Mouse (Mus musculus) E14TG2a.4 (cell line): ENCODE measurements around the gene Gemin7.

Experiments
- H3K27me3 ChIP-seq: 2 replicates; pipeline ENCODE4 v1.6.1; 2014; ENCODE audit warnings: low read length, control low read depth; ENCODE audit not compliant: insufficient read depth
- H3K36me3 ChIP-seq: 2 replicates; pipeline ENCODE4 v1.6.1; 2014; ENCODE audit warnings: low read length, control low read depth; ENCODE audit not compliant: insufficient read depth
- H3K4me1 ChIP-seq: replicated peaks from 2 replicates; pipeline ENCODE4 v1.6.1; 2014; ENCODE audit warnings: low read depth, low read length, control low read depth
- H3K4me3 ChIP-seq: replicated peaks from 2 replicates; pipeline ENCODE4 v1.5.1; 2014; ENCODE audit warnings: mild to moderate bottlenecking, low read length
- H3K9me3 ChIP-seq: 2 replicates; pipeline ENCODE4 v1.6.1; 2014; ENCODE audit warnings: low read length, control low read depth
- CTCF ChIP-seq: conservative IDR thresholded peaks from 2 replicates; pipeline ENCODE4 v1.5.1; 2014; ENCODE audit warnings: low read length
- NANOG ChIP-seq: IDR thresholded peaks from 2 replicates; pipeline ENCODE4 v1.6.1; 2014; ENCODE audit warnings: borderline replicate concordance, low read length, mixed read lengths
- POU5F1 ChIP-seq: IDR thresholded peaks from 2 replicates; pipeline ENCODE4 v1.6.1; 2014; ENCODE audit warnings: low read length, borderline replicate concordance

Gemin7 gene

DNA sequence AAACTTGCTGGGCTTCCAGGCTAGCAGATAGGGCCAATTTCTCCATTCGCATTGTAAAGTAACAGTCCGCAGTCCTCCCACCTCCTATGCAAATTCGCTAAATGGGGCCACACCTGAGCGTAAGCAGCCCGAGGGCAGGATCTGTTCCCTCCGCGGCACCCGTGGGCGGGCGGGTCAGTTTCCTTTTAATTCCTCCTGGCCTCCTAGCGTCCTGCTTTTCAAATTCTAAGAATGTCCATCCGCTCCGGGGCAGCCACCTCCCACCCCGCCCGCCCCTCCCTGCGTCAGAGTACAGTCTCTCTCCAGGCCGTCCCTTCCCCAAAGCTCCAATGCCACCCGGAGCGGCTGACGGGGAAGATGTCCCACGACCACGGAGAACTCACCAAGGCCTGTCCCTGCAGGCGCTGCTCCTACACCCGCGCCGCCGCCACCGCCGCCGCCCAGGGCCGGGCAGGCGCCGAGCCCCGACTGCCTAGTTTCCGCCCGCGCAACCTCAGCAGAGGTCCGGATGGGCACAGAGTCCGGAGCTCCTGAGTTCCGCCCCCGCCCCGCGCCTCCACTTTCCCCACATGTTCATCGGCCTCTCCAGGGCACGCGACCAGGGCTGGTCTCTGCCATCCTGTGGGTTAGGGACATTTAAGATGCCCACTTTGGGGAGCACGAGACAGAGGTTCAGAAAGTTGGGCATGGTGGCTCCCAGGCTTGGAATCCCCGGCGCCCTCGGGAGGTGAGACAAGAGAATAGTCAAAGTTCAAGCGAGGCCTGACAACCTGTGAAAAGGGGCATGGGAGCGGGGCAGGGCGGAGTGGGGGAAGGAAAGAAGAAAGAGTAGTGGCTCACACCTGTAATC is 4.2 kb downstream of the Gemin7 start:
- H3K36me3 ChIP-seq = peaks cover 34% of the 10 kb centered on the region
- H3K4me1 ChIP-seq = peaks cover 85% of the 10 kb centered on the region
- no peak for TF ChIP-seq CTCF
- TF ChIP-seq NANOG = no peak
- no peak for TF ChIP-seq POU5F1
- H3K4me3 ChIP-seq = peak overlapping the region; percentile 88
- H3K27me3 ChIP-seq = no peaks in the 10 kb centered on the region
- H3K9me3 ChIP-seq = no peaks in the 10 kb centered on the region

DNA sequence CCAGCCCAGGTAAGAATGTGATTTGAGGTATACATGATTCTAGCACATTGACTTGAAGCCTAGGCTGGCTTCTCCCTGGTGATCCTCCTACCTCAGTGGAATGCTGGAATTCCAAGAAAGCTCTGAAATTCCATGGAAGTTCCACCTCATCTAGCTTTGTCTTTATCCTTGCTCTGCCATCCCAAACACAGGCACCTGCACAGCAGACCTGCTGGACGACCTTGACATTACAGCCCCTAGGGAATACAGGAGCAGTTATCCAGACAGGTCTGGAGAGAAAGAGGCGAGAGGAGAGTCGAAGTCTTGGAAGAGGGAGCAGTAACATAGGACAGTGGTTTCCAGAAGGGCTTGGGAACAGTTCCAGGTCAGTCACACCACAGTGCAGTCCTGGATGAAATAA is 7.7 kb downstream of the Gemin7 start:
- no peak for TF ChIP-seq POU5F1
- peak; percentile 39 for TF ChIP-seq CTCF
- no peak for TF ChIP-seq NANOG
- H3K4me3 ChIP-seq = peak overlapping the region; percentile 51
- peaks cover 76% of the 10 kb centered on the region for H3K4me1 ChIP-seq
- no peaks in the 10 kb centered on the region for H3K9me3 ChIP-seq
- peaks cover 53% of the 10 kb centered on the region for H3K36me3 ChIP-seq
- H3K27me3 ChIP-seq = no peaks in the 10 kb centered on the region

DNA sequence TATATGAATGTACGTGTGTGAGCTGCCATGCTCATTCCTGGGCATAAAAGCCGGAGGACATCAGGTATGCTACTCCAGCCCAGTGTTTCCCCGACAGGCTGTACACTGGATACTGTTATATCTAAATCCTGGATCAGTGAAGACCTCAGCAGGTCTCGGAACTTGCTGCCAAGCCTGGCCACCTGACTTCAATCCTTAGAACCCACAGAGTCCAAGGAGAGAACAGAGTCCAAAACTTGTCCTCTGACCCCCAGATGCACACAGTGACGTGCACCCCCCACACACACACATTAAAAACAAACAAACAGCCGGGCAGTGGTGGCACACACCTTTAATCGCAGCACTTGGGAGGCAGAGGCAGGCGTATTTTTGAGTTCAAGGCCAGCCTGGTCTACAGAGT is 10.0 kb downstream of the Gemin7 start:
- H3K4me1 ChIP-seq = peaks cover 81% of the 10 kb centered on the region
- no peak overlapping the region for H3K4me3 ChIP-seq
- H3K36me3 ChIP-seq = peaks cover 66% of the 10 kb centered on the region
- TF ChIP-seq NANOG (no peak), POU5F1 (no peak), CTCF (no peak)
- H3K27me3 ChIP-seq = no peaks in the 10 kb centered on the region
- no peaks in the 10 kb centered on the region for H3K9me3 ChIP-seq

DNA sequence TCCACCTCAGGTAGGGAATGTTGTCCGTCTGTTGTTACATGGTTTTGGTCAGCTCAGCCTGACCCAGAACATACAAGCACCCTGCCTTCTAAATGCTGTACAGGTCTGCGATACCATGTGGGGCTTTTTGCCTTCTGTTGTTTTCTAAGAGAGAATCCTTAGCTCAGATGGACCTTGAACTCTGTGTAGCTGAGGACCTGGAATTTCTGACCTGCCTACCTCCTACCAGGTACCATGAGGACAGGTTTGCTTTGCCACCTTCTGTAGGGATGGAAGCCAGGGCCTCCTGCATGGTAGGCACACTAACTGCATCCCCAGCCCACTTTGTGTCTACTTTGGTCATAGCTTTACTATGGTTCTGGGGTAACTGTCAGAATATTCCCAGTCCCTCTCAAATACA is 11.6 kb downstream of the Gemin7 start:
- peaks cover 58% of the 10 kb centered on the region for H3K36me3 ChIP-seq
- no peak for TF ChIP-seq CTCF
- TF ChIP-seq NANOG = no peak
- TF ChIP-seq POU5F1 = no peak
- peaks cover 8% of the 10 kb centered on the region for H3K27me3 ChIP-seq
- H3K4me1 ChIP-seq = peaks cover 74% of the 10 kb centered on the region
- H3K9me3 ChIP-seq = no peaks in the 10 kb centered on the region
- H3K4me3 ChIP-seq = no peak overlapping the region

DNA sequence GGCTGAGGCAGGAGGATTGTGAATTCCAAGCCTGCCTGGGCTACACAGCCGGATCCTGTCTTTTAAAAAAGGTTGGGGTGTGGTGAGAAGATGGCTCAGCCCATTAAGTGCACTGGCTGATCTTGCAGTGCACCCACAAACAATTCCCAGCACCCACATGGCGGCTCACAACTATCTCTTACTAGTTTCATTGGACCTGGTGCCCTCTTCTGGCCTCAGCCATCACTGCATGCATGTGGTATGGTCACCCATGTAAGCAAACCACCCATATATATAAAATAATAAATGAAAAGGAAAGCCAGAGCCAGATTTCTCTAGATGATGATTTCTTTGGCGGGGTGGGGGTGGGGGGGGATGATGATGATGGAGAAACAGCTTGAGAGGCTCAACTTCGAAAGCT is 12.9 kb downstream of the Gemin7 start:
- TF ChIP-seq CTCF (peak; percentile 43), NANOG (no peak)
- no peaks in the 10 kb centered on the region for H3K9me3 ChIP-seq
- H3K27me3 ChIP-seq = peaks cover 9% of the 10 kb centered on the region
- H3K4me1 ChIP-seq = peaks cover 74% of the 10 kb centered on the region
- no peak overlapping the region for H3K4me3 ChIP-seq
- H3K36me3 ChIP-seq = peaks cover 57% of the 10 kb centered on the region

DNA sequence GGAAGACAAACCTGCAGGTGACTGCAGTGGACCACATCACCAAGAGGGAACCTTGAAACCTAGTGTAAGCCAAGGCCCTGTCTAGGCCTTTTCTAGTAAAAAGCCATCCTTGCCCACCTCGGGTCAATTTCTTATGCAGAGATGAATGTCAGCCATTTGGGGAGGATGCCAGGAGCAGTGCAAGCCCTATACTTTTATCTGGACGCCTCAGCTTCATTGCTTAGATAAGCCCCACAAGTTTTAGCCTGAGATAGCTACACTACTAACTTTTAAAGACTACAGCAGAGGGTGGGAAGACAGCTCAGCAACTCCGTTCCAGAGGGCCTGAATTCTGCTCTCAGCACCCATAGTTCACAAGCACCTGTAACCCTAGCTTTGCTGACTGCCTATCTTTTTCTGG is 13.5 kb downstream of the Gemin7 start:
- no peak for TF ChIP-seq NANOG
- TF ChIP-seq CTCF = no peak
- no peak for TF ChIP-seq POU5F1

DNA sequence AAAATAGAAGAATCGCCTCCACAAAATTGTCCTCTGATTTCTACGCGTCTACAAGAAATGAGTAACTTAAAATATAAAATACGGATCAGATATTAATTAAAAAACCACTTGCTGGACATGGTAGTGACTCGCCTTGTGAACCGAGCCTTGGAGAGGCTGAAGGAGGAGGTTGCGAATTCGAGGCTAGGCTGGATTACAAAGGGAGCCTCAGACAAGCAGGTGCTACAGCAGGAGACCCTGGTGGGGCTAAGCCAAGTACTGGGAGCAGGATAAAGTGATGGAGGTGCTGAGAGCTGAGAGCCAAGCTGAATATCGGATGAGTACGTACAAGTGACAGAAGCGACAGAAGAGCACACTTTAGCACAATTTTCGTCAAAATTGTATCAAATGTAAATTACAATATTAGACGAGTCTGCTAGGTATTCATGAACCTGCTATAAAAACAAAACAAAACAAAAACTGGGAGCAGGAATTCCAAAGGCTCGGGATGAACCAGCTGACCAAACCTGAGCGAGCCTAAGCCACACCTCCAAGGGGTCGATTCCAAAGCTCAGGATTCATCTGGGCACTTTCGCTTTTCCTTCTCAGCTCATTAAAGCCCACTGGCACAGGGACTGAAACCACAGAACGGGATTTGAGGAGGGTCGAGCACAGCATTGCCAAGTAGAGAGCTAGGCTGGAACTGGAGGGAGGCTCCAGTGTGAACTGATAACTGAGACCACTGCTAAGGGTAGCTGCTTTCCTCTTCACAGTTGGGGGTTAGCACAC is 14.6 kb downstream of the Gemin7 start, which contains the start of gene Ppp1r37:
Ppp1r37 (minus strand) TSS at position 434 of the 768 bp plus-strand sequence.
- Histone ChIP-seq H3K36me3 (peaks cover 60% of the 10 kb centered on the region), H3K4me1 (peaks cover 77% of the 10 kb centered on the region)
- TF ChIP-seq CTCF (no peak), NANOG (no peak), POU5F1 (no peak)

More for the DNA sequence above, 13.5 kb downstream of the Gemin7 start:
- Histone ChIP-seq H3K36me3 (peaks cover 55% of the 10 kb centered on the region), H3K4me1 (peaks cover 74% of the 10 kb centered on the region), H3K9me3 (no peaks in the 10 kb centered on the region), H3K27me3 (peaks cover 9% of the 10 kb centered on the region), H3K4me3 (no peak overlapping the region)

DNA sequence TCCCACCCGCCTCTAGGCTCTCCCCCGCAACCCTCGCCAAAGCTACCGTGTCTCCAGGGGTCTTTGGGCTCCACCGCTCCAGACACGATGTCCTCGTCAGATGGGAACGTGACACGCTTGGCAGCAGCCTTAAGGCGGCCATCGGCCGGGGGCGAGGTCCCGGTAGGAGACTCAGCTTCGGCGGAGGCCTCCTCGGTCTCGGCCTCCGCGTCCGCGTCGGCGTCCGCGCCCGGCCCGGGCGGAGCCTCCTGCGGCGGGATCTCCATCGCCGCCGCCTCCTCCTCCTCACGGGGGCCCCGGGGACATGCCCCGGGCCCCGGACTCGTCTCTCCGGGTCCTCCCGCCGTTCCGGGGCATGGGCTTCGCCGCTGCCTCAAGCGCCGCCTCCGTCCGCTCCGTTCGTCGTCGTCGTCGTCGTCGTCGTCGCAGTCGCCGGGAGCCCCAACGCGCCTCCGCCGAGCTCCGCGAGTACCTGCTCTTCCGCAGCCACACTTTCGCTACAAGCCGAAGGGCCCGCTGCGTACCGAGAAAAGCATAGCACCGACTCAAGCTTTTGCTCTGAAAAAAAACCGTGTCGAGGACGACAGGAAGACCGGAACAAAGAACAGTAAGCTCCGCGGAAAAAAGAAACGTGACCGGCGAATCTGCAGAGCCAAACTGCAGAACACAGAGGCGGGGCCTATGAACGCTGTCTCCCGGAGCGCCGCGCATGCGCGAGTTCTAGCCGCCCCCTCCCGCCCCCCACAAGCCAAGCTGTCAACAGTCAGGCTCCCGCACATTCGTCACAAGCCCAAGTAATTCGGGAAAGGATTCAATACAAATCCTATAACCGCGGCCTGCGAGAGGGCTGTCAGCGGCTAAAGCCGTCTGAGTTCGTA is 15.4 kb downstream of the Gemin7 start:
- no peak for TF ChIP-seq CTCF
- TF ChIP-seq POU5F1 = no peak
- no peak for TF ChIP-seq NANOG

More for the DNA sequence above, 14.6 kb downstream of the Gemin7 start, which contains the start of gene Ppp1r37:
- H3K4me3 ChIP-seq = peak within 1 kb of the TSS; percentile 97
- peaks cover 9% of the 10 kb centered on the region for H3K27me3 ChIP-seq
- no peaks in the 10 kb centered on the region for H3K9me3 ChIP-seq

More for the DNA sequence above, 15.4 kb downstream of the Gemin7 start:
- Histone ChIP-seq H3K9me3 (no peaks in the 10 kb centered on the region), H3K36me3 (peaks cover 62% of the 10 kb centered on the region), H3K4me1 (peaks cover 80% of the 10 kb centered on the region), H3K4me3 (peak overlapping the region; percentile 97), H3K27me3 (peaks cover 9% of the 10 kb centered on the region)
